Mouse (Mus musculus) limb, embryonic 13.5 days (tissue): ENCODE data around the gene Dnase1l2. TPM values are rescaled to one million over a fixed set of nuclear protein-coding genes. Genes with fewer than 3 reads are reported as not detected.
A peak's percentile ranks its signal among the peaks of the same experiment; 100 is the strongest.

Source experiments
- ATAC-seq: fragments of 200-750 bp; cut with Nextera tagmentation; 2 replicates; pipeline ENCODE4 v1.8.0; 2017; ENCODE audit warnings: low read depth, moderate number of reproducible peaks, moderate TSS enrichment; ENCODE audit not compliant: low FRiP score
- H3K27ac ChIP-seq: fragments of 300-500 bp; sonication (generic); 2 replicates; pipeline ENCODE4 v1.5.1; 2015; ENCODE audit warnings: inconsistent platforms, mild to moderate bottlenecking, moderate library complexity
- H3K27me3 ChIP-seq: fragments of 300-500 bp; sonication (generic); 2 replicates; pipeline ENCODE4 v1.6.1; 2015; ENCODE audit warnings: mild to moderate bottlenecking, inconsistent platforms
- H3K36me3 ChIP-seq: fragments of 300-500 bp; sonication (generic); 2 replicates; pipeline ENCODE4 v1.6.1; 2015; ENCODE audit warnings: inconsistent platforms, mild to moderate bottlenecking, moderate library complexity
- H3K4me1 ChIP-seq: fragments of 300-500 bp; sonication (generic); 2 replicates; pipeline ENCODE4 v1.6.1; 2015; ENCODE audit warnings: inconsistent platforms
- H3K4me2 ChIP-seq: fragments of 300-500 bp; sonication (generic); replicated peaks from 2 replicates; pipeline ENCODE4 v1.6.1; 2015; ENCODE audit warnings: inconsistent platforms, mild to moderate bottlenecking, moderate library complexity
- H3K4me3 ChIP-seq: fragments of 300-500 bp; sonication (generic); 2 replicates; pipeline ENCODE4 v1.5.1; 2015; ENCODE audit warnings: moderate library complexity, mild to moderate bottlenecking, inconsistent platforms
- H3K9ac ChIP-seq: fragments of 300-500 bp; sonication (generic); 2 replicates; pipeline ENCODE4 v1.6.1; 2015; ENCODE audit warnings: mild to moderate bottlenecking, inconsistent platforms
- H3K9me3 ChIP-seq: fragments of 300-500 bp; sonication (generic); 2 replicates; pipeline ENCODE4 v1.6.1; 2016; ENCODE audit warnings: inconsistent platforms
- WGBS: fragments of 180-500 bp; shearing (Covaris S2); methylation state at CpG from one replicate; pipeline ENCODE4 v1.1.7; 2015; 5-methylcytosine and 5-hydroxymethylcytosine counted together
- polyA plus RNA-seq: library from polyadenylated mRNA; unstranded; fragments of >200 nt; fragmentation: Nextera tagmentation; extraction: Ambion mirVana; gene quantifications from 2 replicates; pipeline ENCODE4 v1.2.1, GENCODE M21; 2015

Gene Dnase1l2
- polyA plus RNA-seq, result 2.7 and 3.9 TPM in 2 replicates

DNA sequence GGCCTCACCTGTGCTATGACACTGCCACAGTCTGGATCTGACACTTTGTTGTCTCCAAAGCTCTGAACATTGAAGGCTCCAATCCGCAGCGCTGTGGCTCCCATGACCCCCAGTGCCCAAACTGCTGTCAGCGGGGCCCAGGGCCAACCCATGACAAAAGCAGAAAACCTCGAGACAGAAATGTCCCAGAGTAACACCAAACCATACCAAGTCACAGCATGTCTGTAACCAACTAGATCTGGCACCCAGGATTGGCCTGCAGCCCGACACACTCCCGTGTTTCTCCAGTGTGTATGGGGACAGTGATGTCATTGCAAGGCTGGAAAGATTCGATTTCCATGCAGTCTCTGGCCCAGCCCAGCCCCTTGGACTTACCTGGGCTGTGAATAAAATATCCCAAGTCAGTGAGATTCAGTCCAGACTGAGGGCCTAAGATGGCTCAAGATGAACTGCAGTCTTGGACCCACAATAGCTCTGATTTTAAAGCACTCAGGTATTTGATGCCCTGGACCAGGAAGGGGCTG is at the start of gene Dnase1l2:
Gene Dnase1l2, minus strand, starts transcription at position 474 of the 524 bp plus-strand sequence.
- Histone ChIP-seq H3K27me3 (no peaks in the 10 kb centered on the region), H3K4me1 (no peaks in the 10 kb centered on the region), H3K4me2 (no peak within 1 kb of the TSS), H3K36me3 (peaks cover 92% of the 10 kb centered on the region), H3K4me3 (no peak within 1 kb of the TSS), H3K9me3 (no peaks in the 10 kb centered on the region), H3K27ac (no peak within 1 kb of the TSS), H3K9ac (no peak within 1 kb of the TSS)
- ATAC-seq, result no peak
- WGBS, result 85% methylated on average over 7 of the region's 7 CpGs

DNA sequence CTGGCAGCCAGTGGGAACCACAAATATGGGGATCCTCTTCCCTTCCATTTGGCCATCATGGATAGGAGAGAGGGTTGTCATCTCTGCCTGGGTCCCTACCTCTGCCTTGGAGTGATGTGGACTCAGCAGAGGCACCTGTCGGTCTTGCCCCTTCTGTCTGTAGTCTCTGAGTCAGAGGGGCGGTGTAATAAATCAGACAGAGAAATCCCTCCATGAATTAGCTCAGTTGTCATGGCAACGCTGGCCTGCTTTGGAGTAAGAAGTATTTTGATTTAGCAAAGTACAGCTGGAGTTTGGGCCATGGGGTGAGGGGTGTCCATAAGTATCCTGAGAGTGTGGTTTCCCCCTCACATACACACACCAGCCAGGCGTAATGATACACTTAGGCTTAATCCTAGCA is 47.5 kb upstream of the Dnase1l2 start:
- WGBS, result 78% methylated on average over 4 of the region's 4 CpGs
- Histone ChIP-seq H3K9ac (no peak overlapping the region), H3K36me3 (no peaks in the 10 kb centered on the region), H3K27me3 (peaks cover 38% of the 10 kb centered on the region), H3K4me1 (peaks cover 21% of the 10 kb centered on the region), H3K4me2 (no peak overlapping the region; the same call in 1 of the 2 replicates), H3K27ac (no peak overlapping the region), H3K9me3 (no peaks in the 10 kb centered on the region), H3K4me3 (0 out of 2 replicates have a peak overlapping the region, but pooled peaks have one; percentile 84)
- no peak for ATAC-seq

DNA sequence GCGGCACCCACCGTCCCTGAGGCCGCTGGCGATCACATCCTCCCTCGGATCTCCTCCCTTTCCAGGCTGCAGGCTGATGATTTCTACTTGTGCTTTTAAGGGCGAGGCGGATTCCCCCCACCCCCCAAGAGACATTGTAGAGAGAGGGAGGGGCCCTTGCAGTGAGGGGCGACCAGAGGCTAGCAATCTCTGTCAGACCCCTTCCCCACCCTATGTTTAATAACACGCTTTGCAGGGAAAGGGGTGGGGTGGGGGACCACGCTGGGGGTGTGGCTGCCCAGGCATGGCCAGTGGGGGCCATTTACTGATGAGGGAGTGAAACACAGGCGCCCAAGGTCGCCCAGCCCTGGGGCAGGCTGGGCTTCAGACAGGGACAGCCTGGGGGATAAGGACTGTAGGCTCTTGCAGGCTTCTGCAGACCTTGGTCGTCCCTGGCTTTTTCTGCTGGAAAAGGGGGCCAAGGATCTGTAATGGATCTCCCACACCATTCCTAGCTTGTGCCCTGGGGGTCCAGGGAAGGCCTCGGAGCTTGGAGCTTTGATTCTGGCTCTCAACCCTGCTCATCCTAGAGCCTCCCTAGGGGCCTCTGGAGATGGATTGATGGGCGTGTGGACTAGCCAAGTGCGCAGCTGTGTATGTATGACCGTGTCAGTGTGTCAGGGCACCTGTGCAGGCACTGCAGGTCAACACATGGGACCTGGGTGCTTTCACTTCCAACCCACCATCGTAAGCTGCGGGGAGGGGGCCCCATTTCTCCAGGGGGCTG is 46.5 kb upstream of the Dnase1l2 start:
- peak overlapping the region; percentile 84 for H3K4me3 ChIP-seq
- no peaks in the 10 kb centered on the region for H3K36me3 ChIP-seq
- ATAC-seq, result peak; percentile 12; the same call in 1 of the 2 replicates
- H3K9ac ChIP-seq, result peak overlapping the region; percentile 87
- H3K4me2 ChIP-seq, result peak overlapping the region; percentile 95
- H3K27me3 ChIP-seq, result peaks cover 38% of the 10 kb centered on the region
- H3K27ac ChIP-seq, result no peak overlapping the region
- WGBS, result 19% methylated on average over 19 of the region's 19 CpGs
- H3K9me3 ChIP-seq, result no peaks in the 10 kb centered on the region
- peaks cover 24% of the 10 kb centered on the region for H3K4me1 ChIP-seq

GRCm38 (mm10) chr17:24488662-24489264 is 45.9 kb upstream of the Dnase1l2 start:
- peaks cover 24% of the 10 kb centered on the region for H3K4me1 ChIP-seq
- peak; percentile 70 for ATAC-seq
- peak overlapping the region; percentile 39; the same call in 1 of the 2 replicates for H3K27ac ChIP-seq
- H3K36me3 ChIP-seq, result no peaks in the 10 kb centered on the region
- H3K9ac ChIP-seq, result peak overlapping the region; percentile 87
- no peaks in the 10 kb centered on the region for H3K9me3 ChIP-seq
- WGBS, result under 1% methylated on average over 67 of the region's 81 CpGs
- peak overlapping the region; percentile 95 for H3K4me2 ChIP-seq
- peak overlapping the region; percentile 84 for H3K4me3 ChIP-seq
- H3K27me3 ChIP-seq, result peaks cover 38% of the 10 kb centered on the region

- peak; percentile 54 for ATAC-seq
- peak within 1 kb of the TSS; percentile 95 for H3K4me2 ChIP-seq
- peak within 1 kb of the TSS; percentile 87 for H3K9ac ChIP-seq
- H3K4me1 ChIP-seq, result peaks cover 24% of the 10 kb centered on the region
- peak within 1 kb of the TSS; percentile 84 for H3K4me3 ChIP-seq
- under 1% methylated on average over 40 of the region's 45 CpGs for WGBS
- no peaks in the 10 kb centered on the region for H3K9me3 ChIP-seq
- H3K27me3 ChIP-seq, result peaks cover 38% of the 10 kb centered on the region
- H3K36me3 ChIP-seq, result no peaks in the 10 kb centered on the region
- H3K27ac ChIP-seq, result peak within 1 kb of the TSS; percentile 39; the same call in 1 of the 2 replicates
Observed at GRCm38 (mm10) chr17:24488186-24488661, 45.3 kb upstream of the Dnase1l2 start, which contains the start of gene Caskin1. Gene Caskin1, plus strand, starts transcription at chr17:24488601.

- Histone ChIP-seq H3K9ac (peak overlapping the region; percentile 50; the same call in 1 of the 2 replicates), H3K27ac (no peak overlapping the region), H3K4me1 (peaks cover 25% of the 10 kb centered on the region), H3K9me3 (no peaks in the 10 kb centered on the region), H3K27me3 (peaks cover 32% of the 10 kb centered on the region), H3K4me2 (no peak overlapping the region), H3K36me3 (no peaks in the 10 kb centered on the region), H3K4me3 (no peak overlapping the region)
- ATAC-seq, result no peak
- WGBS, result 43% methylated on average over 11 of the region's 11 CpGs
Observed at GRCm38 (mm10) chr17:24485090-24485860, 42.4 kb upstream of the Dnase1l2 start.

DNA sequence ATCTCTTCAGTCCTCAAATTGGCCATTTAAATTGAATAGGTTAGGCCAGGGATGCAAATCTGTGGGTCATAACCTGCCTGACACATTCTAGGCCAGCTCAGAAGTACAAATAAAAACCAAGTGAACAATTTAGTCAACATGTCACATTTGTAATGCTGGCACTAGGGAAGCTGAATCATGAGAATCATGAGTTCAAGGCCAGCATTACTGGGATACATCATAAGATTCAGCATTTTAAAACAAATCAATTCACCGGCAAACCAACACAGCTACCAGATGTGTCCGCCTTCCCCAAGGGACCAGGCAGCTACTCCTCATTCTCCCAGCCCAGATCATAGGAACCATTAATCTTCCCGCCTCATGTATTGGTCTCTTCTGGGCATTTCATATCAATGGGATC is 40.6 kb upstream of the Dnase1l2 start:
- no peaks in the 10 kb centered on the region for H3K9me3 ChIP-seq
- 86% methylated on average over 3 of the region's 3 CpGs for WGBS
- no peaks in the 10 kb centered on the region for H3K36me3 ChIP-seq
- H3K27ac ChIP-seq, result no peak overlapping the region
- peaks cover 20% of the 10 kb centered on the region for H3K4me1 ChIP-seq
- peaks cover 18% of the 10 kb centered on the region for H3K27me3 ChIP-seq
- H3K4me3 ChIP-seq, result no peak overlapping the region
- no peak overlapping the region for H3K9ac ChIP-seq
- no peak for ATAC-seq
- no peak overlapping the region for H3K4me2 ChIP-seq

DNA sequence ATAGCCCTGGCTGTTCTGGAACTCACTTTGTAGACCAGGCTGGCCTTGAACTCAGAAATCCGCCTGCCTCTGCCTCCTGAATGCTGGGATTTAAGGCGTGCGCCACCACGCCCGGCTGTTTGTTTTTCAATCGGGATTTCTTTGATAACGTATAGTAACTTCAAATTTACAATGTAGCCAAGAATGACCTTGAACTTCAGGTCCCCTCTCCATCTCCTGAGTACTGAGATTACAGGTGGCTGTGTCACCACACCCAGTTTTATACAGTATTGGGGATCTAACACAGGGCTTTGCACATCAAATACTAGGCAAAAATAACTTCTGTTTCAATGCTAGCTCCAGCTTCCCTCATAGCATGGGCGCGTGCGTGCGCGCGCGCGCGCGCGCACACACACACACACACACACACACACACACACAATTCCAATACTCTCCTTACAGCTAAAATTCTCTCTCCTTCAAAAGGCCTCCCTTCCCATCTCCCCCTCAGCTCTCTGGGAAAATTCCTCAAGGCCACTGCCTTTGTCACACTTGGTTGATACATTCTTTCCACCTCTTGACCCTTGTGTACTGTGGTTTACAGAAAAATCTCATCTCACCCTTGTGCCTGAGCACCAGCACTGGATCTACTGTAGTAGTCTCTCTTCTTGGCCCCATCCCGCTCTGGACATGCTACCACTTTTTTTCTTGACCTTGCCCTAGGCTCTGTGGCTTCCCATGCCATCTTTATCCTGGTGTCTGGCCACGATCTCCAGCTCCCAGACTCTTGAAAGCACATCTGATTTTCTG is 38.3 kb upstream of the Dnase1l2 start:
- WGBS, result 96% methylated on average over 20 of the region's 20 CpGs
- H3K4me3 ChIP-seq, result no peak overlapping the region
- H3K4me2 ChIP-seq, result no peak overlapping the region
- ATAC-seq, result no peak
- H3K9me3 ChIP-seq, result no peaks in the 10 kb centered on the region
- peaks cover 25% of the 10 kb centered on the region for H3K4me1 ChIP-seq
- H3K36me3 ChIP-seq, result peaks cover 16% of the 10 kb centered on the region
- H3K9ac ChIP-seq, result no peak overlapping the region
- H3K27me3 ChIP-seq, result no peaks in the 10 kb centered on the region
- no peak overlapping the region for H3K27ac ChIP-seq

- Histone ChIP-seq H3K27me3 (no peaks in the 10 kb centered on the region), H3K4me1 (peaks cover 21% of the 10 kb centered on the region), H3K4me3 (no peak overlapping the region), H3K36me3 (peaks cover 25% of the 10 kb centered on the region), H3K9me3 (no peaks in the 10 kb centered on the region), H3K4me2 (peak overlapping the region; percentile 77; the same call in 1 of the 2 replicates), H3K27ac (peak overlapping the region; percentile 39; the same call in 1 of the 2 replicates), H3K9ac (no peak overlapping the region)
- WGBS, result 44% methylated on average over 3 of the region's 3 CpGs
- no peak for ATAC-seq
Observed at GRCm38 (mm10) chr17:24480201-24480826, 37.4 kb upstream of the Dnase1l2 start.

DNA sequence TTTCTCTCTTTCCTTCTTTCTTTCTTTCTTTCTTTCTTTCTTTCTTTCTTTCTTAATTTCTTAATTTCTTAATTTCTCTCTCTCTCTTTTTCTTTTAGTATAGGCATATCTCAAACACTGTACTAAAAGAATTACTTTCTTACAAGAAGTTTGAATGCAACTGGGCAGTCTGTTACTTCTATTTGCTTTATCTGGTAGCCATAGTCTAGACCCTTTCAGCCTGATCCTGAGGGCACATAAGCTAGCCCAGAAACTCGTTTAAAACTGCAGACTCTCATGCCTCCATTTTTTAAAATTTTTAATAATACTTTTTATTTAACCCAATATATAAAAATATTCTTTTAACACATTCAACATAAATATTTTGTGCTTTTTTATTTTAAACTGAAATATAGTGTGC is 36.5 kb upstream of the Dnase1l2 start:
- Histone ChIP-seq H3K4me3 (peak overlapping the region; percentile 76), H3K9ac (no peak overlapping the region), H3K4me1 (peaks cover 19% of the 10 kb centered on the region), H3K27ac (no peak overlapping the region), H3K36me3 (peaks cover 34% of the 10 kb centered on the region), H3K9me3 (no peaks in the 10 kb centered on the region), H3K4me2 (peak overlapping the region; percentile 77), H3K27me3 (no peaks in the 10 kb centered on the region)
- WGBS, result 22% methylated on average over 1 of the region's 1 CpGs
- ATAC-seq, result no peak
